Mouse (Mus musculus) retina, embryonic 14.5 days (tissue): ENCODE measurements around the gene Nlrp6.
"Not testable (repeated sequence)": the region's sequence is repeated elsewhere in the genome, so short reads cannot be mapped to it uniquely, and the experiment has no call there.

Experiments
- DNase-seq: peaks from one replicate; pipeline ENCODE4 v3.0.0-alpha.2; 2015; ENCODE audit warnings: low spot score

The Nlrp6 gene

DNA sequence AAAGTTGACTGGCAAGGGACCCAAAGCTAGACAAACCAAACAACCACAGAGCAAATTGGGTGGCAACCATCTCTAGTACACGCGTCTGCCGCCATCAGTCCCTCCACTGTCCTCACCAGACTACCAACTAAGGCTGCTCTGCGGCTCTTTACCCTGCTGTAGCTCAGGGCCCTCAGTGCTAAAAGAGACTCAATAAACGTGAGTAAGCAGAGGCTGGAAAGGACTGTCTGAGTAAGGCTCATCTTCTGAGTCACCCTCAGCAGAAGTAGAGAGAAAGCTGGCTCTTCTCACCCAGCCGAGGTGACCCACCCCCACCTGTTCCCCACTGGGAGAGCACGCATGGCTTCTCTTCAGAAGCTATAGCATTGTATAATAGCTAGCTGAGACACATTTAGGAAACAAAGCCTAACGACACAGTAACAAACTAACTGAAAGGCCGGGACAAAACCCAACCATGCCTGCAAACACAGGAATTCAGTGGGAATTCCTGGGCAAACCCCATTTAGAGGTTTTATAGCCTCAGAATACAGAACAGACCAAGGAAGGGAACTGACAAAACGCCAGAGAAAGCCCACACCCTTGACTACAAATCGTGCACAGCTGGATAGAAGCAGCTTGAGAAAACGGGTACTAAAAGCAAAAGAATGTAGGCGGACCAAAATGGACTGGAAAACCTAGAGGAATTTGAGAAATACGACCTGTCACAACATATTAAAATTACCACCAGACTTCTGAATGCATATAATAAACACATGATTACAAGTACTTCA lies 52.9 kb downstream of the Nlrp6 start:
- DNase-seq = no peak

DNA sequence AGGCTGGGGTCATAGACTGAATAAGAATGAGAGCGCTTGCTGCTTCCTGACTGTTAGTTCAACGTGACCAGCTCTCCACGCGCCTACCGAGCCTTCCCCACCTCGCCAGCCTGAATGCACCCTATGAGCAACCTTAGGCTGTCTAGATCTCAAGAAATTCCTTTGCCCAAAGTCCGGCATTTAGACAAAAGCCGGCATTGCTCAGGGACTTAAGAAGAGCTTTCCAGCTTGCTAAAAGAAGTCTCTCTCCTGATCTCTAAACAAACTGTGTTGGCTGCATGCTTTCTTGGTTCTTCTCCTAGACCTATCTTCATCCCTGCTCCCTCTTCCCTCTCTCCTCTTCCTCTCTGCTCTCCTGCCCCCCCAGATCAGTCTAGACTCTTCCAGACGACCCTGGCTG lies 54.2 kb downstream of the Nlrp6 start:
- no peak for DNase-seq

DNA sequence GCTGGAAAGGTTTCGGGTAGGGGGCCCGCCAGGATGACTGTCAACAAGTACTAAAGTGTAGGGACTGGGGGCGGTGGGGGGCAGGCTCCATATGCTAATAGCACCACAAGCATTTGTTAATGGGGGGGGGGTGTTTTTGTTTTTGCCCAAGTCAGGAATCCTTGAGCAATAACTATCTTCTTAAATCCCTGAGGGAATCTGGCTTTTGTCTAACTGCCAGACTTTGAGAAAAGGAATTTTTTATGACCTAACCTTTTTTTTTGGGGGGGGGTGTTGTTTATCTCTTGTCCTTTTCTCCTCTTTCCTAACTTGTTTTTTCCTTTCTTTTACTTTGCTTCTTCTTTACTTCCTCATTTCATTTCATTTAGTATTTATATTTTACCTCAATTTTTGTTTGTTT lies 54.8 kb downstream of the Nlrp6 start:
- DNase-seq = no peak

DNA sequence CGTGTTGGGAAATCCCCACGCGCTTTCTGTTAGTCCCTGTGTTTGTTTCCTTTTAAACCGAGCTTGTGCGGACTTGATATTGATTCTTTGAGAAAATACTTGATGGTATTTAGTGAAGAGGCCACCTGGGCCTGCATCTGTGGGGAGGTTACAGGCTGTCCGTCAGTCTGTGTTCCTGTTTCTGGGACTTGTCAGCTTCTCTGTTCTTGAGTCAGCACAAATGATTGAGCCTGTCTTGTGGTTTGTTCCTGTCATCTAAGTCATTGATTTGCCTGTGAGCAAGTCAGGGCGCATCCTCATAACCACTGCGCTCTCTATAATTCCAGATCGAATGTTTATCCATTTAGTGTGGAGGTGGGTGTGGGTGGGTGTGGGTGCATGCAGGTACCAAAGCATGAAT lies 56.0 kb downstream of the Nlrp6 start:
- DNase-seq = not testable (repeated sequence)
